Mouse (Mus musculus): Measurements from ENCODE around the gene Ate1.

The Ate1 gene

DNA sequence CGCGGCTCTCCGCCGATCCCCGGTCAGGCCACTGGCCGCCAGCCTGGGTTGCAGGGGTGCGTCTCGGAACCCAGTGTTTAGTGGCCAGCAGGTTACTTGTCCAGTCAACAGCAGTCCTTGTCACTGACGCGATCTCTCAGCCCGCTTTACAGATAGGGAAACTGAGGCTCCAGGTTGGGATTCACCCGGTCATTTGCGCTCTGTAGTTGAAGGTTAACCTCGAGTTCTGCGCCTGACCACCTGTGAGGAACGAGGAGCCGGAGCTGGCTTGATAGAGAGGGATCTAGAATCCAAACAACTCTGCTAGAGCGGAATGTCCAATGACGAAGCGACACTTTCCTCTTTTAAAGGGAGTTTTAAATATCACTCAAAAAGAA lies at the start of gene Ate1:
Ate1 (minus strand) TSS at position 321 of the 377 bp plus-strand sequence.
- no peak for DNase-seq (ENCODE audit: low read depth, low spot score)

DNA sequence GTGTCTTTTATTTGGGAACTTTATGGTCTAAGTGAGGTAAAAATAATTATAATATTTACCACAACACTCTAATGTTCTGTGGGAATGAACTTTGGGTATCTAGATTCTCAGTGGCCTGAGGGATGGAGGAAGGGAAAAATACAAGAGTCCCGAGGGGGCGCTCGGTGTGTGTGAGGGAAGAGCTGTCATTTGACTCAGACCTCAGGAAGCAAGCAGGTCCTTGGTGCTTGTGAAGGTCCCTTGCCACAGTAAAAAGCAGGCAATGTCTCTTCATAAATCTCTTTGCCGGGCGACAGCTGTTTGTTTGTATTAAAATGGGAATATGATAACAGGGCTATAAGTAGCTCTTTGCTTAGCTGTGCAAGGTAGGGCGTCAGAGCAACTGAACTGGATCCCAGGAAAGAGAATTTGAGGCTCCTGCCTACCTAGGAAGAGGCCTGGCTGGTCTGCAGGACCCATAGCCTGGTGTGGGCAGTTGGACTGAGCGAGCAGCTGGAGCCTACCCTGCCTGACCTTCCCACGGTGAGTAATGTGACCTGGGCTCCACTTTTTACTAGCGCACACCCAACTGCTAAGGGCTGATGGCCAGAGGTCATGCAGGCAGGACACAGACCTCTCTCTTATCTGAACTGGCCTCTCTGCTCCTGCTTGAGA lies 48.7 kb upstream of the Ate1 start:
- no peak for DNase-seq (ENCODE audit: low read depth, low spot score)

DNA sequence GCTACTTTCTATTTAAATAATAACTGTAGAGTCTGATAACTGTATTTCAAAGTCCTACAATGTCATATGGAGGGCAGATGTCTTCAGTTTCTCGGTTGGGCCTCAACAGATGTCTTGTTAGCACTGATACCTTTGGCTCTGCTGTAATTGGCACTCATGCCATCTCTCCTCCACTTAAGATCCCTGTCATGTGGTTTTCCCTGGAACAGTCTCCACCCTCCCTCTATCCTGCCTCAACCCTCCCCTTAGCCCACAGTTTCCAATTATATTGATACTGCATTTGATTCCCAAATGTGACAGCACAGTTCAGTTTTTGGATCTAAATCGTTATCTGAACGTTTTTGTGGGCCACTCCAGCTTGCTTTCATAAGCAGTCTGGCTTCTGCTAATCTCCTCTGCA lies 44.4 kb upstream of the Ate1 start:
- no peak for DNase-seq (ENCODE audit: low read depth, low spot score)

DNA sequence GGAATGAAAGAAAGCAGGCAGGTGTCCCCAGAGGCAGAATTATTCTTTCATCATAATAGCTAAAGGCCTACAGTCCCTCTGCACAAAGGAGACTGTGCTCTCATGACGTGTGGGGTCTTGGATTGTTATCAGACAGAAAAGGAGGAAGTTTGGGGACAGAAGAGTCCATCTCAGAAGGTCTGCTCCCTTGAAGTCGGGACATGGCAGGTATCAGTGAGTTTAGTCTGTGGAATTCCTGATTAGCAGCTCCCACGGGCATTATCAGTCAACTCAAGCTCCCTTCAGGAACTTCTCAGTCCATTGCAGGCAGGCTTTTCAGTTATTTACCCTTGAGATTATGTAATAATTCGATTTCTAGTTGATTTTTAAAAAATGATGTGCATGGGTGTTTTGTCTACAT lies 43.7 kb upstream of the Ate1 start:
- no peak for DNase-seq (ENCODE audit: low read depth, low spot score)

DNA sequence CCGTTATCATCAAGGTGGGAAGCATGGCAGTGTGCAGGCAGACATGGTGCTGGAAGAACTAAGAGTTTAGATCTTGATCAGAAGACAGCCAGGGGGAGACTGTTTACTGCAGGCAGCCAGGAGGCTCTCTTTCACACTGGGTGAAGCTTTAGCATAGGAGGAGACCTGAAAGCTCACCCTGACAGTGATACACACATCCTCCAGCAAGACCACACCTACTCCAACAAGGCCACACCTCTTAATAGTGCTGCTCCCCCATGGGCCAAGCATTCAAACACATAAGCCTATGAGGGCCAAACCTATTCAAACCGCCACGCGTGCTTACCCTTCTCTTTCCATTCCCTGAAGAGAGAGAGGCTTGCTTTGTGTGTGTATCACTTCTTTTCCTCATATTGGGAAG lies 43.1 kb upstream of the Ate1 start:
- DNase-seq (ENCODE audit: low read depth, low spot score) = no peak

DNA sequence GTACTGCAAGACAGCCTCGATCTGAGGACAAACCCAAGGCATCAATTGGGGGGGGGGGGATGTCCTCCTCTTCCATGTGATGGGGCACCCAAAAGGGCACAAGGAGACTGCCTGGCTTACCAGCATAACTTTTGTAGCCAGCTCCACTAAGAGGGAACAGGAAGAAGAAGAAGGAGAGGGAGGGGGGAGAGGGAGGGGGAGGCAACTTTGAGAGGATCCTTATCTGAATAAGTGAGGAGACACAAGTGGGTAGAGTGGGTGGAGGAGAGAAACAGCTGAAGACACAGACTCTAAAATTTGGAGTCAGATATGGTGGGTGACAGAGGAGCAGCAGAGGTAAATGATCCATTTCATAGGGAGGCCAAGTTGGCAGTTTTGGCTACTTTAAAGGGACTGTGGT lies 40.8 kb upstream of the Ate1 start:
- DNase-seq (ENCODE audit: low read depth, low spot score) = no peak

DNA sequence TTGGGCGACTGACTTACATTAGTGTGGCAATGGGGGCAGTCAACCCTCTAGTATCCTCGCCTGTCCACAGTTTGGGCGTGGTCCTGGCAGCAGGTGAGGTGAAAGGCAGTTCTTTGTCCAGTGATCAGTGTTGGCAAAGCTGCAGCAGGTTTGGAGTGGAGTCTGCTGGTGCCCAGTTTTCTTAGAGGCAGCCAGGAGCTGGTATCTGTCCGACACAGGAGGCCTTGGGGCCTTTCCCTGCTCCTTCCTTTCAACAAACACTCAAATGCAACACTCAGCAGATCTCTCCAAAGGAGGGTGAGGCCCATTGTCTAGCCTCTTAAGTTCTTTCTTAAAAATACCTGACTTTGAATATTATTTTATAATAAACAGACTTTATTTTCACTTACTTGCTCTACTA lies 38.4 kb upstream of the Ate1 start:
- DNase-seq (ENCODE audit: low read depth, low spot score) = no peak

DNA sequence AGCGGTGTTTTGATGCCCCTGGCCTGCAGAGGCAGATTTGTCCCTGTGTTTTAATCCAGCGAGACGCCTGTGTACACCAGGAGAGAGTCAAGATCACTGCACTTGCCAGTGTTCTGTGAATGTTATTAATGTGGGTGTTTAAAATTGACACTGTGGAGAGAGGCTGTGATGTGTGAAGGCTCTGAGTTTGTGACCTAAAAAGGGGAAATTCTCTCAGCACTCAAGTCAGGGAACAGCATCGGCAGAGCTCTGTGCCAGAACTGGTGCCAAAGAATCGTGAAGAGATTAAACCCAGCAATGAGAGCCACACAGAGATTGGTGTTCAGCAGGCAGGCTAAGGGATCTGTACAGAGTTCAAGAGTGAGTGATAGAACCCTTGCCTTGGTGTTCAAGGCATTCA lies 35.4 kb upstream of the Ate1 start:
- no peak for DNase-seq (ENCODE audit: low read depth, low spot score)

DNA sequence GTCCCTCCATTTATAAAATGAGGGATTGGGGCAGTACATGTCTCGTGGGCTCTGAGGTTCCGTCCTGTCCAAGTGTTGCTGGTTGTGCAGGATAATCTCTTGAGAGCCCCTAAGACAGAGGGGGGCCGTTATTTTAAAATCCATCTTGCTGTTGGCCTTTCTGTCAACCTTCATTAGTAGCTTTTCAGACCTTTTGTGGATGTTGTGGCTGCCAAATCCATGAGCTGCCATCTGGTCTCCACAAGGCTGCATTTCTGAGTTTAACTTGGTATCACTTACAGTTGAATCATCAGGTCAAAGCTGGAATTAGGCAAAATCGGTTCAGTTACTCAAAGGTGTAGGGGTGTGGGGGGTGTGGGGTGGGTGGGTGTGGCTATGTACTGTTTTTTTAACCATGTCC lies 33.2 kb upstream of the Ate1 start:
- DNase-seq (ENCODE audit: low read depth, low spot score) = no peak

DNA sequence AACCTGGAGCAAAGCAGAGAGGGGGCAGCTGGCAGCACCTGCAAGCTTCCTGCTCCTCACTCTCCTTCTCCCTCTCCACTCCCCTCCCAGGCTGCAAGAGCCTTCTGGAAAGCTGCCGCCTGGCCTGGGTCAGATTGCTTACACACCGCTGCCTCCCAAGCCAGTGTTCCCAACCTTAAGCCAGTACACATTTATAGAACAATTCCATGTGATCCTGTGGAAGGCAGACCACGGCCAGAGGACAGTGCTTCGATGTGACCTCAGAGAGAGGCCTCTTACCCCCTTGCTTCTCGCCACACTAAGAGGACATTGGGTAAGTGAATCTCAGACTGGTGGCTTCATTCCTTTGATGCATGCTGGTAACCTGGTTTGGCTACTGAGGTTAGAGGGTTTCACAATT lies 32.6 kb upstream of the Ate1 start:
- no peak for DNase-seq (ENCODE audit: low read depth, low spot score)

DNA sequence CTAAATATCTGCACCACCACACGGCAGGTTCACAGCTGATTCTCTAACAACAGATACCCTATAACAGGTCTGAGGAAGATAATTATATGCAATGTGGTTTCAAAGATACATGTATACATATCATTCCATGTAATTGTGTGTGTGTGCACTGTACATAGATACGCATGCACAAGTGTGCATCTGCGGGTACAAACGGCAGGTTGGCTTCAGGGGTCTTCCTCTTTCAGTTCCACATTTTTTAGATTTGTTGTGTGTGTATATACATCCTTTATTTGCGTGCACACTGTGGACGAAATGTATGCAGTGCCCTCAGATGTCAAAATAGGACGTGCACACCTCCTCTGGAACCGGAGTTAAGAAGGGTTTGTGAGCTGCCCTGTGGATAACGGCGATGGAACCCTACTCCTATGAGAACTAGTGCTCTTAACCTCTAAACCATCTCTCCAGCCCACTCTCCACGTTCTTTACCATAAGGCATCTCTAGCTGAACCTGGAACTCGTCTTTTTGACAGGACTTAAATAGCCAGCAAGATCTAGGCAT lies 27.5 kb upstream of the Ate1 start:
- no peak for DNase-seq (ENCODE audit: low read depth, low spot score)

DNA sequence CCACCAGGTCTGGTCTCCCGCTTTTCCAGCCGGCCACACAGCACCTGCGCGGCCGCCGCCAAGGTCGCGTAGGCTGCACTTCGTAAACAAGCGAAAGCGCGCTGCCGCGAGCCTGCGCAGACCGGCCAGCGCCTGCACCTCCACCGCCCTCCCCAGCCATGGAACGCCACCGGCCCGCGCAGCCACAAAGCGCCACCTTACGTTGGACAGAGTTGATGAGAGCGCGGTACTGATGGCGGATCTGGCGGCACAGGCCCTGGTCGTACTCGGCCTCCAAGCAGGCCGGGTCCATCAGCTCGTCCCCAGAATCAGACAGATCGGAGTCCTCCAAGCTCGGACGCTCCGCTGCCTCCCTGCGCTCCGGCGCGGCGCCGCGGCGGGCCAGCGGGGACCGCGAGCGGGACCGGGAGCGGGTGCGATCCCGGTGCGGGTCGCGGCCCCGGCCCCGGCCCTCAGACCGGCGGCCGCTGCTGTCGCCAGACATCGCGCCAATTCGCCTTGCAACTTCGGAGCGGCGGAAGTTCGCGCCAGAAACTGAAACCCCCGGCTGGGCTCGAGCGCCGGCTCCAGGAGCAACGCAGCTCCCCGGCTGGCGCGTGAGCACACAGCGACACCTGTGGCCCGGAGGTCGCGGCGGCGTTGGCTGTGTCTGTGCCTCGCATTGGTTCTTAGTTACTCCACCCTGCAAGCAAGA lies 26.8 kb upstream of the Ate1 start:
- DNase-seq (ENCODE audit: low read depth, low spot score) = peak; percentile 97

DNA sequence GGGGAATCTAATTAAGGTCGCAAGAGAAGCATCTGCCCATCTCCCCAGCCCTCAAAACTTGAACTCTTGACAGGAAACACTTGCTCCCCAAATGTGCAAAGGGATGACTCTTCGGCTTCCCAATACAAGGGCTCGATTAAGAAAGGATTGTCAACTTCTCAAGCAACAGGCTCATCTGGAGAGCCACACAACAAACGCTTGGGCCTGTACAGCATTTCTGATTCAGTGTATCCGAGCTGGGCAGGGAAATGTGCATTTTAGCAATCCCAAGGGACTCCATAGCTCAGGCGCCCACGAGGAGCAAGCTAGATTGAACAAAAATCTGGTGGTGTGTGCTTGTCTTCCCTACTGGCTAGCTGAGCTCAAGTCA lies 26.2 kb upstream of the Ate1 start:
- DNase-seq (ENCODE audit: low read depth, low spot score) = no peak

DNA sequence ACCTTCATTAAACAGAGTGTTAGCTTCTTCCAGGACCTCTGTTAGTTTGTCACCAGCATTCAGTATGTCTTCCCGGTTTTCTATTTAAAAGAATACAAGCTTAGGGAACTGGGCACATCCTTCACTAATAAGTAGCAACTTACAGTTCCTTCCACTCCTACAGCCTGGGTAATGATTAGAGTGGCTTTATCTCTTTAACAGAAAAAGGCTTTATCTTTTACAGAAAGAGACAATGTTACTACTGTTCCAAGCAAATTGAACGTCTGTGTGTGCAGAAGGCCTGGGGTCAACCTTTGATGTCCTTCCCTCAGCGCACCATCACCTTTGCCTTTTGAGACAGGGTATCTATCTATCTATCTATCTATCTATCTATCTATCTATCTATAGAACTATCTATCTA lies 25.7 kb upstream of the Ate1 start:
- DNase-seq (ENCODE audit: low read depth, low spot score) = no peak

DNA sequence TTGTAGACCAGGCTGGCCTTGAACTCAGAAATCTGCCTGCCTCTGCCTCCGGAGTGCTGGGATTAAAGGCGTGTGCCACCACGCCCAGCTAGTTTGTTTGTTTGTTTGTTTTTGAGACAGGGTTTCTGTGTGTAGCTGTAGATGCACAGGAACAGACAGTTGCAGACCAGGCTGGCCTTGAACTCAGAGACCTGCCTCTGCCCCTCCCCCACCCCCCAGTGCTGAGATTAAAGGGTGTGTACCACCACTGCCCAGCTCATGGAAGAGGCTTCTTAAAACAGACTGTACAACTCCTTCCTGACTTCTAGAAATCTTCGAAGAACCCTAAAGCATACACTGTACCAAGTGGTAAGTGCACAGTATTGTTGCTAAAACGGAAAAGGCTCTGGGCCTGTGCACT lies 25.2 kb upstream of the Ate1 start:
- peak; percentile 69 for DNase-seq (ENCODE audit: low read depth, low spot score)

DNA sequence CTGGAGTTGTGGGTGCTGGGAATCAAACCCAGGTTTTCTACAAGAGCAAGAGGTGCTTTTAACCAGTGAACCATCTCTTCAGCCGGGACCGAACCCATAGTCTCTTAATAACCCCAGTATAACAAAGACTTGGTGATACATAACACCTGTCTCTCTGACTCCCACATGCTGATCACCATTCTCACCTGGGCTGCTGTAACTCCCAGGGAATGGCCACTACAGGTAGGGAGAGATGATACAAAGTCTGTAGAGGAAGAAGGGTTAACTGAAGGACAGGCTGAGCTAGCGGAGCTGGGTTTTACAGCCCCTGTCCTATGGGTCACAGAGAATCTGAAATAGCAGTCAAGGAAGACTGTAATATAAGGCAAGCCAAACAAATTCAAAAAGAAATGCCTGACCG lies 23.0 kb upstream of the Ate1 start:
- DNase-seq (ENCODE audit: low read depth, low spot score) = no peak

DNA sequence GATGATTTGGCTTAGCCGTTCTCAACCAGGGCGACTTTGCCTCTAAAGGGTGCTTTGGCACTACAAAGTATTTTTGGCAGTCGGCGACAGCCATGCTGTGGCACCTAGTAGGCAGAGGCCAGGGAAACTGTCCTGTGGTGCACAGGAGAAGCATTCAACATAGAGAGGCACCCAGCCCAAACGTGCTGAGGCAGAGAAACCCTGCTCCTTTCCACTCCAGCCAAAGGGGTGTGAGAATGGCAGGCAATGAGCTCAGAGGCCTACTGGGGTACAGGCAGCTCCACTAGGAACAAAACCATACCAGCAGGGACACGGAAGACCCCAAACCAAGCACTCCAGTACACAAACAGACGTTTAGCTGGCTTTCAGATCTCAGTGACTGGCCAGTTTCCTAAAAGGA lies 20.0 kb upstream of the Ate1 start:
- DNase-seq (ENCODE audit: low read depth, low spot score) = no peak

DNA sequence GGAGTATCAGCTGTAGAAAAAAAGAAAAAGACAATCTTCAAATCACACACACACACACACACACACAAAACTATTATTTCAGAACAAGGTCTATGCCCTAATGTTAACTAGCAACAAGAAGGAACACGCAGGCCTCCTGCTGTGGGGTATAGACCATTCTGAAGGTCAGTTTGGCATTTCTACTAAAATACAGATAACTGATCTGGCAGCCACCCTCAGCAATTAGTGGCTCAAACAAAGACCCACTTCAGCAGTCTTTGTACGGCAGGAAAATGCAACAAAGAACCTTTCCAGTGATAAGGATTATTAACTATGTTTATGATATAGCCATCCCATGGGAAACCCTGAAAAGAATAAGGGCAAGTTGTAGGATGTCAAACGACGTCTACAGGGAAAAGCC lies 16.9 kb upstream of the Ate1 start:
- no peak for DNase-seq (ENCODE audit: low read depth, low spot score)

DNA sequence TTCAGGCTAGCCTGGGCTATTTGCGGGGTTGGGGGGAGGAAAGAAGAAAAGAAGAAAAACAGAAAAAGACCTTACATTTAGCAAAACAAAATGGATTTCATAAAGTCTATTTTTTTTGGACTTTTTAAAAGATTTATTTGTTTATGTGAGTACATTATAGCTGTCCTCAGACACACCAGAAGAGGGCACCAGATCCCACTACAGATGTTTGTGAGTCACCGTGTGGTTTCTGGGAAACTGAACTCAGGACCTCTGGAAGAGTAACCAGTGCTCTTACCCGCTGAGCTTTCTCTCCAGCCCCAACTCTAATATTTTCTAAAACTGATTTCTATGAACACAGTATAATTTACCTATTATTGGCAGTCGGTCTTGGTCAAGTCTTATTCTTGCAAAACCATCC lies 15.0 kb upstream of the Ate1 start:
- no peak for DNase-seq (ENCODE audit: low read depth, low spot score)

DNA sequence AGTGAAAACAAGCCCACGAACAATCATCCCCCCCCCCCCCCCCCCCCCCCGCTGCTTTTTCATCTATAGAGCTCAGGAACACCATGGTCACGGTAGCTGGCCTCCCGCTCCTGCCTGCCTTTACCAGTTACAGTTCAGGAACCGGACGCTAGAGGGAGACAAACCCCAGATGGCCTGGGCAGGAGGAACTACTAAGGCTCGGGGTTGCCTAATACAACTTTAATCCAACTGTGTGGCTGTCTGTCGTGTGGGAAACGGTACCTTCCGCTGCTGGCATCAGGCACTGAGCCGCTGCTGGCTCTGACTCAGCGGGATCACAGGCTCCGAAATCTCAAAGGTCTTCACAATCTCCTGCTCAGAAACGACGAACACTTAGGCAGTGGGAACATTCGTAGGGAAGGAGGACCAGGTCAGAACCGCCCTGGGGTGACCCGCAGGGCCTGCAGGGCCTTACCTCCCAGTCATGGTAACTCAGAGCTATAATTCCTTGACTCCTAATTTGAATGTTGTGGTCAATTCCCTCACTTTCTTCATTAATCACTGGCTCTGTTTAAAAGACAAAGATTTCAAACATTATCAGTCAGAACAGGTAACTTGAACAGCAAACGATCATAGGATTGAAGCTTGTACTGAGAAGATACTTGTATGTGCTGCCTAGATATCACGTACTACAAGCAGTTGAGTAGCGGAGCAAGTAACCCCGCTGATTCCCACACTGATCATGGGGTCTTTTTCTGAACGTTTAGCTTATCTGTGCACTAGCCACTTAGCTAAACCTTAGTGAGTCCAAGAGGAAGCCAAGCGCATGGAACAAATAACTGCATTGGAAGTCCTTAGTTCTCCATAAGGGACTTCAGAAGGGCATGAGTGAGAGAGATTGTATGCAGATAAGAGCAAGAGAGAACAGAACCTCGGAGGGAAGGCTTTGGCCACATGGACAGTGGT lies 13.4 kb upstream of the Ate1 start:
- DNase-seq (ENCODE audit: low read depth, low spot score) = peak; percentile 88

DNA sequence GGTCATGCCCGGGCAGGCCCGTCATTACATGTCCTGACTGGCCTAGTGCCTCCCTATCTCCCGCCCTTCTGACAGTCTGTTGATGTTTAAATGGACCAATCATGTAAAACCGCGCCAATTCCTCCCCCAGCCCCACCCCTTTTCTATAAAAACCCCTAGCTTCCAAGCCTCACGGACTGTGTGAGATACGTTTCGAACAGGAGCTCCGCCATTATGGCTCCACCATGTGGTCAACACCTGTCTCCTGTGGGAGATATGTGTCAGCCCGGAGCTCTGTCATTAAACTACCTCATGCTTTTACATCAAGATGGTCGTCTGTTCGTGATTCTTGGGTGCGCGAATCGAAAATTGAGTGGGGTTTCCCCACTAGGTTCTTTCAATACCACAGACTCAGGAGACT lies 11.0 kb upstream of the Ate1 start:
- DNase-seq (ENCODE audit: low read depth, low spot score) = peak; percentile 39

DNA sequence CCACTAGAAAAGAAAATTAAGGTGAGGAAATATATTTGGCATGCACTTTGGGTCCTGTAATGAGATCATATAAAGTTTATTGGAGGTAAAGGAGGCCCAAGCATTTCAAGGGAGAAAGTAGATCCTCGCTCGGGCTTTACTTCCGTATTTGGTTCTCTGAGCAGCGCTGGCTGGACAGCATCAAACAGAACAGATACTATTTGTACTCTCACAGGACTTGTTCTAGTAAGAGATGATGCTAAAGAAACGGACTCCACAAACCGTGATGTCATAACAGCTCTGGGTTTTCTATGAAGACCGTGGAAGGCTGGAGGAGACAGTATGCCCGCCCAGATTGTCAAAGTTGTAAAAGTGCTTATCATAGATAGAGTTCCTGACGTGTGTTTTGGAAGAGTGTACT lies 7.1 kb upstream of the Ate1 start:
- DNase-seq (ENCODE audit: low read depth, low spot score) = no peak

DNA sequence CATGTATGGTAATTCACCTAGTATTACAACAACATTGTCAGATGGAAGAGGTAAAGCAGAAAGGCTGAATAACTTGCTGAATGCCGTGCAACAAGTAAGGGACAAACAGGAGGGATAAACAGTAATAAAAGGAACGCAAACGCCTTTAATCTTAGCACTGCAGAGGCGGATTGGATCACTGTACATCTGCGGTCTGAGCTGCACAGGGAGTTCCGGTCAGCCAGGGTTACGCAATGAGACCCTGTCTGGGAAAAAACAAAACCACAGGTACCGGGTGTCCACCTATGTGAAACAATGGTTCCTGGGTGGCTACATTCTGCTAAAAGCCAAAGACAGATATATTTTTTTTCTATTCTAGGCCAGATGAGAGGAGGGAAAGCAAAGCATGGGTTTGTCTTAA lies 3.3 kb upstream of the Ate1 start:
- DNase-seq (ENCODE audit: low read depth, low spot score) = no peak

Measured in ES-CJ7 (cell line).